Mouse (Mus musculus) hindbrain, embryonic 11.5 days (tissue): ENCODE measurements around the gene Qpct. TPM values are rescaled to one million over a fixed set of nuclear protein-coding genes. Genes with fewer than 3 reads are reported as not detected.

Experiments
- ATAC-seq: fragments of 200-750 bp; cut with Nextera tagmentation; 2 replicates; pipeline ENCODE4 v1.8.0; 2017; ENCODE audit warnings: mild to moderate bottlenecking, moderate TSS enrichment, moderate library complexity; ENCODE audit not compliant: low FRiP score
- DNase-seq: peaks from one replicate; pipeline ENCODE4 v3.0.0-alpha.2; 2015; ENCODE audit warnings: low spot score
- H3K27ac ChIP-seq: fragments of 300-500 bp; sonication (generic); 2 replicates; pipeline ENCODE4 v1.5.1; 2014; ENCODE audit warnings: mild to moderate bottlenecking, low read depth, low read length
- H3K27me3 ChIP-seq: fragments of 300-500 bp; sonication (generic); 2 replicates; pipeline ENCODE4 v1.6.1; 2014; ENCODE audit warnings: mild to moderate bottlenecking, low read length, moderate library complexity, mixed read lengths; ENCODE audit not compliant: control insufficient read depth, insufficient read depth
- H3K36me3 ChIP-seq: fragments of 300-500 bp; sonication (generic); 2 replicates; pipeline ENCODE4 v1.6.1; 2014; ENCODE audit warnings: mild to moderate bottlenecking, low read length, moderate library complexity, mixed read lengths; ENCODE audit not compliant: control insufficient read depth, insufficient read depth
- H3K4me1 ChIP-seq: fragments of 300-500 bp; sonication (generic); replicated peaks from 2 replicates; pipeline ENCODE4 v1.6.1; 2014; ENCODE audit warnings: low read length, mixed read lengths; ENCODE audit not compliant: control insufficient read depth, insufficient read depth
- H3K4me2 ChIP-seq: fragments of 300-500 bp; sonication (generic); replicated peaks from 2 replicates; pipeline ENCODE4 v1.6.1; 2014; ENCODE audit warnings: mild to moderate bottlenecking, low read depth, low read length
- H3K4me3 ChIP-seq: fragments of 300-500 bp; sonication (generic); 2 replicates; pipeline ENCODE4 v1.5.1; 2014; ENCODE audit warnings: low read depth, low read length
- H3K9ac ChIP-seq: fragments of 300-500 bp; sonication (generic); 2 replicates; pipeline ENCODE4 v1.6.1; 2014; ENCODE audit warnings: low read depth, low read length
- H3K9me3 ChIP-seq: fragments of 300-500 bp; sonication (generic); 2 replicates; pipeline ENCODE4 v1.6.1; 2016; ENCODE audit warnings: low read length; ENCODE audit not compliant: control insufficient read depth
- WGBS: fragments of 180-500 bp; shearing (Covaris S2); extraction: QIAGEN DNeasy Blood & Tissue Kit; methylation state at CpG from one replicate; pipeline ENCODE4 v1.1.7; 2014; 5-methylcytosine and 5-hydroxymethylcytosine counted together
- polyA plus RNA-seq: library from polyadenylated mRNA; unstranded; fragments of >200 nt; fragmentation: Nextera tagmentation; extraction: Ambion mirVana; gene quantifications from 2 replicates; pipeline ENCODE4 v1.2.1, GENCODE M21; 2014

Gene Qpct
- polyA plus RNA-seq, 1 experiment from 2014 or later = 10.6 TPM

- Histone ChIP-seq H3K4me3 (no peak overlapping the region), H3K9ac (no peak overlapping the region), H3K4me2 (no peak overlapping the region), H3K4me1 (no peaks in the 10 kb centered on the region), H3K27me3 (no peaks in the 10 kb centered on the region; the same call in 1 of the 2 replicates), H3K9me3 (no peaks in the 10 kb centered on the region), H3K27ac (no peak overlapping the region), H3K36me3 (no peaks in the 10 kb centered on the region)
- ATAC-seq (no peak), DNase-seq (no peak)
- 42% methylated on average over 3 of the region's 3 CpGs for WGBS
Measured at GRCm38 (mm10) chr17:79022746-79023145, 29.0 kb upstream of the Qpct start.

GRCm38 (mm10) chr17:79024544-79024943 lies 27.2 kb upstream of the Qpct start:
- Histone ChIP-seq H3K4me2 (no peak overlapping the region), H3K9ac (no peak overlapping the region), H3K27me3 (no peaks in the 10 kb centered on the region; the same call in 1 of the 2 replicates), H3K4me3 (no peak overlapping the region), H3K36me3 (no peaks in the 10 kb centered on the region), H3K4me1 (no peaks in the 10 kb centered on the region), H3K27ac (no peak overlapping the region), H3K9me3 (no peaks in the 10 kb centered on the region)
- ATAC-seq = no peak
- no peak for DNase-seq
- WGBS = 78% methylated on average over 4 of the region's 4 CpGs

- DNase-seq (no peak), ATAC-seq (no peak)
- Histone ChIP-seq H3K27ac (no peak overlapping the region), H3K36me3 (no peaks in the 10 kb centered on the region), H3K27me3 (no peaks in the 10 kb centered on the region), H3K4me1 (no peaks in the 10 kb centered on the region), H3K4me3 (no peak overlapping the region), H3K4me2 (no peak overlapping the region), H3K9ac (no peak overlapping the region), H3K9me3 (no peaks in the 10 kb centered on the region)
- 88% methylated on average over 3 of the region's 3 CpGs for WGBS
Measured at GRCm38 (mm10) chr17:79029226-79029625, 22.5 kb upstream of the Qpct start.

GRCm38 (mm10) chr17:79031569-79031968 lies 20.1 kb upstream of the Qpct start:
- Histone ChIP-seq H3K4me3 (no peak overlapping the region), H3K27me3 (no peaks in the 10 kb centered on the region), H3K36me3 (no peaks in the 10 kb centered on the region), H3K9me3 (no peaks in the 10 kb centered on the region), H3K4me2 (no peak overlapping the region), H3K9ac (no peak overlapping the region), H3K4me1 (no peaks in the 10 kb centered on the region), H3K27ac (no peak overlapping the region)
- DNase-seq (no peak), ATAC-seq (no peak)
- WGBS = 87% methylated on average over 5 of the region's 5 CpGs

GRCm38 (mm10) chr17:79032782-79033181 lies 18.9 kb upstream of the Qpct start:
- H3K27me3 ChIP-seq = no peaks in the 10 kb centered on the region
- ATAC-seq = no peak
- no peak overlapping the region for H3K4me3 ChIP-seq
- no peak overlapping the region for H3K27ac ChIP-seq
- no peaks in the 10 kb centered on the region for H3K4me1 ChIP-seq
- H3K9ac ChIP-seq = no peak overlapping the region
- no peak for DNase-seq
- H3K4me2 ChIP-seq = no peak overlapping the region
- 85% methylated on average over 4 of the region's 4 CpGs for WGBS
- no peaks in the 10 kb centered on the region for H3K9me3 ChIP-seq
- no peaks in the 10 kb centered on the region for H3K36me3 ChIP-seq

- Histone ChIP-seq H3K9me3 (no peaks in the 10 kb centered on the region), H3K4me3 (no peak overlapping the region), H3K27me3 (no peaks in the 10 kb centered on the region), H3K4me1 (no peaks in the 10 kb centered on the region), H3K36me3 (no peaks in the 10 kb centered on the region), H3K27ac (no peak overlapping the region), H3K4me2 (no peak overlapping the region), H3K9ac (no peak overlapping the region)
- ATAC-seq (no peak), DNase-seq (no peak)
Measured at GRCm38 (mm10) chr17:79039660-79040059, 12.0 kb upstream of the Qpct start.

GRCm38 (mm10) chr17:79043705-79044104 lies 8.0 kb upstream of the Qpct start:
- Histone ChIP-seq H3K27me3 (no peaks in the 10 kb centered on the region), H3K27ac (no peak overlapping the region), H3K36me3 (no peaks in the 10 kb centered on the region), H3K9me3 (no peaks in the 10 kb centered on the region), H3K4me1 (no peaks in the 10 kb centered on the region), H3K4me2 (no peak overlapping the region), H3K9ac (no peak overlapping the region), H3K4me3 (no peak overlapping the region)
- ATAC-seq (no peak), DNase-seq (no peak)
- WGBS = 97% methylated on average over 2 of the region's 2 CpGs

GRCm38 (mm10) chr17:79052088-79052812 lies 544 bp downstream of the Qpct start:
- peak overlapping the region; percentile 55 for H3K9ac ChIP-seq
- no peaks in the 10 kb centered on the region for H3K4me1 ChIP-seq
- H3K27ac ChIP-seq = no peak overlapping the region
- peak overlapping the region; percentile 91 for H3K4me2 ChIP-seq
- H3K36me3 ChIP-seq = no peaks in the 10 kb centered on the region
- DNase-seq (peak; percentile 75), ATAC-seq (peak; percentile 92)
- H3K4me3 ChIP-seq = peak overlapping the region; percentile 58
- H3K9me3 ChIP-seq = no peaks in the 10 kb centered on the region
- H3K27me3 ChIP-seq = peaks cover 6% of the 10 kb centered on the region; the same call in 1 of the 2 replicates
- WGBS = under 1% methylated on average over 44 of the region's 45 CpGs

- Histone ChIP-seq H3K4me2 (no peak overlapping the region), H3K9ac (no peak overlapping the region), H3K9me3 (no peaks in the 10 kb centered on the region), H3K4me3 (no peak overlapping the region), H3K27me3 (peaks cover 4% of the 10 kb centered on the region; the same call in 1 of the 2 replicates), H3K4me1 (no peaks in the 10 kb centered on the region), H3K27ac (no peak overlapping the region), H3K36me3 (no peaks in the 10 kb centered on the region)
- DNase-seq = no peak
- 84% methylated on average over 6 of the region's 6 CpGs for whole genome bisulfite sequencing
- no peak for ATAC-seq
Measured at GRCm38 (mm10) chr17:79058271-79058670, 6.6 kb downstream of the Qpct start.
